Mouse (Mus musculus): ENCODE measurements at regions not wholly inside any gene's neighbourhood (a gene's known extent, or its start where the extent isn't known, plus 50 kb on each side); places are given as distances from the start of the nearest gene placed in this dataset.

DNA sequence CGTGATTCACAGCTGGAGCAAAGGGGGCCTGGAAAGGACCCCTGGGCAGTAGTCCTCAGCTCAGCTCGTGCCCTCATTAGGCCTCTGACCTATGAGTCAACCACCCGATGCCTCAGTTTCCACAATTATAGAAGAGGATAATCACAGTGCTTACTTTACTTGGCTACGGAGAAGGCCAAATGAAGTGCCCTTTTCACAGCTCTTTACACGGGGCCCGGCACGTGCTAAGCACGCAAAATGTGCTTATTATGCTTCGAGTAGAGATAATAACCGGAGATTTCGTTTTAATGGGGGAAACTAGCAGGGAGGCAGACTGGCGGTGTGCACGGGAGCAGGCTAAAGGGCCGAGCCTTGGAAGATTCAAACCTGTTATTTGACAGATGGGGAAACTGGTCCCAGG, 102.4 kb upstream of the Jun start:
- no peaks in the 10 kb centered on the region for H3K27me3 ChIP-seq (ENCODE audit: control insufficient read depth, insufficient read depth, low read length)
- H3K36me3 ChIP-seq (ENCODE audit: control insufficient read depth, insufficient read depth, low read length): no peaks in the 10 kb centered on the region
- H3K4me1 ChIP-seq (ENCODE audit: control insufficient read depth, insufficient read depth, low read length): peaks cover 7% of the 10 kb centered on the region
- no peak overlapping the region for H3K27ac ChIP-seq (ENCODE audit: control insufficient read depth, insufficient read depth, low read depth, low read length)
- TF ChIP-seq POLR2A (IDR thresholded peaks at IDR 0.05; ENCODE audit: control insufficient read depth, low read depth, low read length): no peak
- TF ChIP-seq CTCF (IDR thresholded peaks at IDR 0.05; ENCODE audit: control insufficient read depth, insufficient read depth, insufficient replicate concordance, low read depth, low read length): no peak
- H3K4me3 ChIP-seq (ENCODE audit: control insufficient read depth, low read depth, low read length): no peak overlapping the region

DNA sequence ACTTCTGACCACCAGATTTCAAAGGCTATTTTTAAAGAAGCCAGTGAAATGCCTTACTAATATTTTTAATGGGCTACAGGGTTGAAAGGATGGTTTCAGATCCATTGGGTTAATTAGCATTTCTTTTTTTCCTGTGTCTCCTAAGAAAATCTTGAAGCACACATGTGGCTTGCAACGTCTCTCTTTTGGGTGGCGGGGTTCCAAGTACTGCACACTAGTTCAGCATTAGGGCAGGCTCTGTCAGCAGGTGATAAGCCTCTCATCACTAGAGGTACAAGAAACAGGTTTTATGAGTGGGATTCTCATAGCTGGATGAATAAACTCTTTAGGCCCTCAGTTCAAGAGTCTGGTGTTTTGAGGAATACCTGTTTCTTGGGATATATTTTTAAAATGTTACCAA, 103.2 kb upstream of the Jun start:
- no peak for TF ChIP-seq POLR2A (IDR thresholded peaks at IDR 0.05; ENCODE audit: control insufficient read depth, low read depth, low read length)
- no peak for TF ChIP-seq CTCF (IDR thresholded peaks at IDR 0.05; ENCODE audit: control insufficient read depth, insufficient read depth, insufficient replicate concordance, low read depth, low read length)
- peaks cover 7% of the 10 kb centered on the region for H3K4me1 ChIP-seq (ENCODE audit: control insufficient read depth, insufficient read depth, low read length)
- H3K27ac ChIP-seq (ENCODE audit: control insufficient read depth, insufficient read depth, low read depth, low read length): no peak overlapping the region

DNA sequence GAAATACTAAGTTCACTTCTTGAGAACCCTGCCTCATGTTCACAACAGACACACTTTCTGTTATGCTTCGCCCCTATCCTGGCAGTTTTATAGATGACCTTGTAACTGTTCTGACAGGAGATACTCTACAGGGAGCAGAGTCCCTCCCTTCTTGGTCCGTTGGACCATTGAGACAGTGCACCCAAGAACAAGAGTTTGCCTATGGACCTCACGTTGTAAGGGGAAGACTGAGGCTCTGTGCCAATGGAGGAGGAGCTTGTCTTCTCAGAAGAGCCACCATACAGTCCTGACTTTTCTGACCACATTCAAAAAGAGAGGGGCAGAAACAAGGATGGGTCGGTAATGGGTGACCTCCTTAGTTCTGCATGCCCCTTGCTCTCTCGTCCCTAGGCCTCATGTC, 103.8 kb upstream of the Jun start:
- peaks cover 7% of the 10 kb centered on the region for H3K4me1 ChIP-seq (ENCODE audit: control insufficient read depth, insufficient read depth, low read length)
- TF ChIP-seq CTCF (IDR thresholded peaks at IDR 0.05; ENCODE audit: control insufficient read depth, insufficient read depth, insufficient replicate concordance, low read depth, low read length): no peak
- TF ChIP-seq POLR2A (IDR thresholded peaks at IDR 0.05; ENCODE audit: control insufficient read depth, low read depth, low read length): no peak
- no peak overlapping the region for H3K27ac ChIP-seq (ENCODE audit: control insufficient read depth, insufficient read depth, low read depth, low read length)
- no peaks in the 10 kb centered on the region for H3K27me3 ChIP-seq (ENCODE audit: control insufficient read depth, insufficient read depth, low read length)
- H3K4me3 ChIP-seq (ENCODE audit: control insufficient read depth, low read depth, low read length): no peak overlapping the region
- no peaks in the 10 kb centered on the region for H3K36me3 ChIP-seq (ENCODE audit: control insufficient read depth, insufficient read depth, low read length)

More for the DNA sequence above, 103.2 kb upstream of the Jun start:
- no peaks in the 10 kb centered on the region for H3K36me3 ChIP-seq (ENCODE audit: control insufficient read depth, insufficient read depth, low read length)
- H3K4me3 ChIP-seq (ENCODE audit: control insufficient read depth, low read depth, low read length): no peak overlapping the region
- H3K27me3 ChIP-seq (ENCODE audit: control insufficient read depth, insufficient read depth, low read length): no peaks in the 10 kb centered on the region

DNA sequence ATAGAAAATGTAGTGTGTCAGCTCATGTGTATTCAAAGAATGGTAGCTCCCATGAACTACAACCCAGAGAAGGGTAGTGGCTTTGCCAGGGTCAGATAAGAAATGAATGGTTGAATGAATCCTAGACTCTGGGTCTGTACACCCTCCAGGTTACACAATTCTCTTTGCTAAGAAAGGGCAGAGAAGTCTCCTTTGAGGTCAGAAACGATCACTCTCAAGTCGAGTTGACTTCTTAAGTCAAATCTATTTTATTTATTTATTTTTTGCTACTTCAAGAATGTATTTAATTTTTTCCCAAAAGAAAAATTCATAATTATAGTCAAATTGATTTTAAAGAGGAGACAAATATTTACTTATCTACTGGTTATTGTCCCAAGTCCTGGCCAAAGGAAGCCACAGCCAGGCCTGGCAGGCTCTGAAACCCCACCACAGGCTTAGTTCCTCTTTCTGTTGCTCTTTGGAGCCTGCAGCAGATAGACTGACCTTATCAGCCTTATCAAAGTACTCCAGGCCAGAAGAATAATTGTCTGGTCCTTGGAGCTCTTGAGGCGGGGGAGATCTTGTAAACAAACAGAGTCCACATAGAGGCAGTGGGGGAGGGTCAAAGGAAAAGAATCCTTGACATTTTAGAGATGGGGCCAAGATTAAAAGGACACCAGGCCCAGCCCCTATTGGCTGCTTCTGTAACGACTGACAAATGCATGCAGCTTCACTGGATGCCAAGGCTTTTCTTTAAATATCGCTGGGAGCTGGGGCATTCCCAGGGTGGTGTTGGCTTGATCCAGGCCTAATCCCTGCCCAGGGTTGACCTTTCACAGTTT, 104.6 kb upstream of the Jun start:
- Histone ChIP-seq H3K36me3 (ENCODE audit: control insufficient read depth, insufficient read depth, low read length) (no peaks in the 10 kb centered on the region), H3K27ac (ENCODE audit: control insufficient read depth, insufficient read depth, low read depth, low read length) (no peak overlapping the region), H3K4me1 (ENCODE audit: control insufficient read depth, insufficient read depth, low read length) (peaks cover 10% of the 10 kb centered on the region), H3K27me3 (ENCODE audit: control insufficient read depth, insufficient read depth, low read length) (no peaks in the 10 kb centered on the region), H3K4me3 (ENCODE audit: control insufficient read depth, low read depth, low read length) (no peak overlapping the region)
- TF ChIP-seq POLR2A (IDR thresholded peaks at IDR 0.05; ENCODE audit: control insufficient read depth, low read depth, low read length): no peak
- no peak for TF ChIP-seq CTCF (IDR thresholded peaks at IDR 0.05; ENCODE audit: control insufficient read depth, insufficient read depth, insufficient replicate concordance, low read depth, low read length)

DNA sequence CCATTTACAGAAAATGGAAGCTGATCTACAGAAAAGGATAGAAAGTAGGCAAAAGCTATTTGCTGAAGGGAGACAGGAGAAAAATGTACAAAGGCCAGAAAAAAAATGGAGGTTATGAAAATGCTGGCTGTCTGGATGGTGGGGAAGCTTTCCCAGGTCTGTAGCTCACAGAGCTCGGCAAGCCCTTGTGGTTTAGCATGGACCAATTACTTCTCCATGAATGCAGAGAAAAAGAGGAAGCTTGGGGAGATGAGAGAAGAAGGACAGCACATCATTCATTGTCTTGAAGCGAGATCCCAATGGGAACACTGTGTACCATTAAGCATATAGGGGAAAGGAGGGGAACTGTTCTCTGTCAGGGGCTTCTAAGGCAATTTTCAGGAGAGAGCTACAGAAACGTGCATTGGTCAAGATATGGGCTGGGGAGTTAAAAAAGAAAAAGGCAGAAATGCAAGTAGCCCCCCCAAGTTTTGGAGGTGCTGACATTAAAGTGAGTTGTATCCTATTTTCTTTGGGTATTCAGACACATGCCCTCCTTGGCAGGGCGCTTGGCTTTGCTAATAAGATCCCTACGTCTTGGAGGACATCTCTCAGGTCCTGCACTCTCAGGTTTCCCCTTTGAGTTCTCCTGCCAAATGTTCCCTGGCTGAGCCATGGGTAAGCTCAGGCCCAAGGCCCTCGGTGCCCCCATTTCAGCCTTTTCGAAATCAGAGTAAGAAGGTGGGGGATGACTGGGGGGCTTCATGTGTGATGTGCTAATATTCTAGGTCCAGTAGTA, 105.8 kb upstream of the Jun start:
- no peak overlapping the region for H3K27ac ChIP-seq (ENCODE audit: control insufficient read depth, insufficient read depth, low read depth, low read length)
- no peak for TF ChIP-seq CTCF (IDR thresholded peaks at IDR 0.05; ENCODE audit: control insufficient read depth, insufficient read depth, insufficient replicate concordance, low read depth, low read length)
- TF ChIP-seq POLR2A (IDR thresholded peaks at IDR 0.05; ENCODE audit: control insufficient read depth, low read depth, low read length): no peak
- no peaks in the 10 kb centered on the region for H3K36me3 ChIP-seq (ENCODE audit: control insufficient read depth, insufficient read depth, low read length)
- no peaks in the 10 kb centered on the region for H3K27me3 ChIP-seq (ENCODE audit: control insufficient read depth, insufficient read depth, low read length)
- peaks cover 10% of the 10 kb centered on the region for H3K4me1 ChIP-seq (ENCODE audit: control insufficient read depth, insufficient read depth, low read length)
- H3K4me3 ChIP-seq (ENCODE audit: control insufficient read depth, low read depth, low read length): no peak overlapping the region

DNA sequence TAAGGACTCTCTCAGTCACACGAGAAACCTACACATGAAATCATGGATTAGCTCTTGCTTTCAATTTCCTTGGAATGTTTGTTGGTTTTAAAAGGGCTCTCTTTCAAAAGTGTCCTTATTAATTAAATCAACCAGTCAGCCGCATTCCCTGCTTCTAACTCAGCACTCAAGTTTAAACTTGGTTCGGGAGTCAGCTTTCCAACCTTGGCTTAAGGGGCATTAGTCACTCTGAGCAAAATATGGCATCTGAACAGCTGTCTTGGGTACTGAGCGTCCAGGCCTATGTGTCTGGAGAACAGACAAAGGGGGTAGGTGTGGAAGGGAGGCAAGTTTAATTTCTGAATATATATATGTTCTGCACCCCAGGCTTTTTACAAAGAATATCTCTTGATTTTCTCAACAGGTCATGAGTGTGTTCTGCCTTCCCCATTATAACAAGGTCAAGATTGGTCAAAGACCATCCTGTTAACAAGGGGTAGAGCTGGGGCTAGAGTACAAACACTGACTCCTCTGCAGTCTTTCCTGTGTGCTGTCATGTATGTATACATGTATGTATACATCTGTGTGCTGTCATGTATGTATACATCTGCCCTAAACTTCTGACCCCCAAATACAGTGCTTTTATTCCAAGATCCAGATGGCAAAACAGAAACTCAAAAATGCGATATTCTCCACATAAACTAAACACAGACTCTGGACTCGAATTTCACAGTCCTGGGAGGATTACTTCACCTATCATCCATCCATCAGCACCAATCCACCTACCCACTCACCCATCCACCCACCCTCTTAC, 106.8 kb upstream of the Jun start:
- Histone ChIP-seq H3K4me1 (ENCODE audit: control insufficient read depth, insufficient read depth, low read length) (peaks cover 10% of the 10 kb centered on the region), H3K27me3 (ENCODE audit: control insufficient read depth, insufficient read depth, low read length) (no peaks in the 10 kb centered on the region), H3K4me3 (ENCODE audit: control insufficient read depth, low read depth, low read length) (no peak overlapping the region), H3K36me3 (ENCODE audit: control insufficient read depth, insufficient read depth, low read length) (no peaks in the 10 kb centered on the region), H3K27ac (ENCODE audit: control insufficient read depth, insufficient read depth, low read depth, low read length) (no peak overlapping the region)
- TF ChIP-seq CTCF (IDR thresholded peaks at IDR 0.05; ENCODE audit: control insufficient read depth, insufficient read depth, insufficient replicate concordance, low read depth, low read length): no peak
- TF ChIP-seq POLR2A (IDR thresholded peaks at IDR 0.05; ENCODE audit: control insufficient read depth, low read depth, low read length): no peak

DNA sequence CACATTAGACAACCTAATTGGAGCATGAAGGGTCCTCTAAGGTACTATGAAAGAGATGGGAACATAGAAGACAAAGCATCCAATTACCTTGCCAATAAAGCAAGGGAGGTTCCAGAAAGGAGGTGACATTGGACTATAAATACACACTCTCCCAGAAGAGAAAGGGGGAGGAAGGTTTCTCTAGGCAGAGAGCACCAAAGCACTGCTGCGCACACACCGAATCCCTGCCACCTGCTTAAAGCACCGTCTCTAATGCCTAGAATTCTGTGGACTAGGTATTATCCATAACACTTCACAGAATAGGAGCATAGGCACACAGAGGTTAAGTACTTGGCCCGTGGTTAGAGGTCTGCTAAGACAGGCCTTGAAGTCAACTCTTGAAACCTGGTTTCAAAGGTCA, 107.8 kb upstream of the Jun start:
- Histone ChIP-seq H3K4me1 (ENCODE audit: control insufficient read depth, insufficient read depth, low read length) (peaks cover 3% of the 10 kb centered on the region), H3K27ac (ENCODE audit: control insufficient read depth, insufficient read depth, low read depth, low read length) (no peak overlapping the region), H3K4me3 (ENCODE audit: control insufficient read depth, low read depth, low read length) (no peak overlapping the region), H3K36me3 (ENCODE audit: control insufficient read depth, insufficient read depth, low read length) (no peaks in the 10 kb centered on the region), H3K27me3 (ENCODE audit: control insufficient read depth, insufficient read depth, low read length) (no peaks in the 10 kb centered on the region)
- TF ChIP-seq CTCF (IDR thresholded peaks at IDR 0.05; ENCODE audit: control insufficient read depth, insufficient read depth, insufficient replicate concordance, low read depth, low read length): no peak
- TF ChIP-seq POLR2A (IDR thresholded peaks at IDR 0.05; ENCODE audit: control insufficient read depth, low read depth, low read length): no peak

Measured in testis, adult 2 months (tissue).